Mouse (Mus musculus): ENCODE results near the gene Rpl39. TPM values are rescaled to one million over a fixed set of nuclear protein-coding genes. Genes with fewer than 3 reads are reported as not detected.

Rpl39 gene
- polyA plus RNA-seq (2015; fragmentation: Nextera tagmentation; extraction: Ambion mirVana): 405 and 591 TPM in 2 replicates

GRCm38 (mm10) chrX:37084927-37085660, at the start of gene Rpl39:
Gene Rpl39 (minus strand): TSS chrX:37085402.
- Histone ChIP-seq H3K27ac (peak within 1 kb of the TSS; percentile 88), H3K4me2 (peak within 1 kb of the TSS; percentile 50), H3K36me3 (peaks cover 4% of the 10 kb centered on the region; the same call in 1 of the 2 replicates), H3K4me3 (peak within 1 kb of the TSS; percentile 50), H3K9ac (peak within 1 kb of the TSS; percentile 49), H3K27me3 (no peaks in the 10 kb centered on the region), H3K4me1 (peaks cover 5% of the 10 kb centered on the region; the same call in 1 of the 2 replicates), H3K9me3 (no peaks in the 10 kb centered on the region)
- peak; percentile 91 for ATAC-seq (ENCODE audit: insufficient number of reproducible peaks, low FRiP score, low TSS enrichment, low read depth)
- 14% methylated on average over 38 of the region's 38 CpGs for WGBS

GRCm38 (mm10) chrX:37126671-37127358, 41.6 kb upstream of the Rpl39 start, which contains the start of gene Nkap:
Gene Nkap (plus strand): TSS chrX:37126795.
- no peaks in the 10 kb centered on the region for H3K9me3 ChIP-seq
- no peaks in the 10 kb centered on the region for H3K27me3 ChIP-seq
- 9% methylated on average over 58 of the region's 58 CpGs for WGBS
- H3K36me3 ChIP-seq: no peaks in the 10 kb centered on the region
- H3K4me3 ChIP-seq: peak within 1 kb of the TSS; percentile 59
- H3K27ac ChIP-seq: peak within 1 kb of the TSS; percentile 78
- ATAC-seq (ENCODE audit: insufficient number of reproducible peaks, low FRiP score, low TSS enrichment, low read depth): no peak
- H3K4me2 ChIP-seq: peak within 1 kb of the TSS; percentile 44
- H3K9ac ChIP-seq: peak within 1 kb of the TSS; percentile 44
- H3K4me1 ChIP-seq: peaks cover 2% of the 10 kb centered on the region; the same call in 1 of the 2 replicates

- H3K9ac ChIP-seq: no peak overlapping the region
- WGBS: 88% methylated on average over 7 of the region's 7 CpGs
Observed at GRCm38 (mm10) chrX:37125511-37125910, 40.3 kb upstream of the Rpl39 start.

GRCm38 (mm10) chrX:37120212-37120611, 35.0 kb upstream of the Rpl39 start:
- Histone ChIP-seq H3K36me3 (no peaks in the 10 kb centered on the region), H3K9ac (no peak overlapping the region), H3K4me2 (no peak overlapping the region), H3K9me3 (no peaks in the 10 kb centered on the region), H3K27ac (no peak overlapping the region), H3K4me1 (no peaks in the 10 kb centered on the region), H3K4me3 (no peak overlapping the region), H3K27me3 (0 out of 2 replicates have a peak, but pooled peaks cover 2% of the 10 kb centered on the region)
- ATAC-seq (ENCODE audit: insufficient number of reproducible peaks, low FRiP score, low TSS enrichment, low read depth): no peak
- 68% methylated on average over 5 of the region's 5 CpGs for WGBS

More at GRCm38 (mm10) chrX:37125511-37125910, 40.3 kb upstream of the Rpl39 start:
- Histone ChIP-seq H3K27ac (no peak overlapping the region), H3K27me3 (no peaks in the 10 kb centered on the region), H3K4me3 (no peak overlapping the region), H3K4me1 (peaks cover 2% of the 10 kb centered on the region; the same call in 1 of the 2 replicates), H3K4me2 (no peak overlapping the region), H3K9me3 (no peaks in the 10 kb centered on the region), H3K36me3 (no peaks in the 10 kb centered on the region)
- no peak for ATAC-seq (ENCODE audit: insufficient number of reproducible peaks, low FRiP score, low TSS enrichment, low read depth)

- H3K4me3 ChIP-seq: no peak overlapping the region
- no peaks in the 10 kb centered on the region for H3K36me3 ChIP-seq
- no peak overlapping the region for H3K9ac ChIP-seq
- no peaks in the 10 kb centered on the region for H3K9me3 ChIP-seq
- no peaks in the 10 kb centered on the region for H3K4me1 ChIP-seq
- 51% methylated on average over 3 of the region's 3 CpGs for WGBS
- H3K27me3 ChIP-seq: 0 out of 2 replicates have a peak, but pooled peaks cover 2% of the 10 kb centered on the region
- no peak for ATAC-seq (ENCODE audit: insufficient number of reproducible peaks, low FRiP score, low TSS enrichment, low read depth)
- no peak overlapping the region for H3K27ac ChIP-seq
- H3K4me2 ChIP-seq: no peak overlapping the region
Observed at GRCm38 (mm10) chrX:37119585-37119984, 34.4 kb upstream of the Rpl39 start.

- Histone ChIP-seq H3K4me2 (no peak overlapping the region), H3K27ac (no peak overlapping the region), H3K9ac (no peak overlapping the region), H3K4me1 (no peaks in the 10 kb centered on the region), H3K9me3 (no peaks in the 10 kb centered on the region), H3K27me3 (0 out of 2 replicates have a peak, but pooled peaks cover 2% of the 10 kb centered on the region), H3K4me3 (no peak overlapping the region), H3K36me3 (no peaks in the 10 kb centered on the region)
- WGBS: no CpG with 5 or more reads among the region's 5 CpGs
- ATAC-seq (ENCODE audit: insufficient number of reproducible peaks, low FRiP score, low TSS enrichment, low read depth): no peak
Observed at GRCm38 (mm10) chrX:37117085-37117484, 31.9 kb upstream of the Rpl39 start.

- Histone ChIP-seq H3K4me1 (no peaks in the 10 kb centered on the region), H3K9ac (no peak overlapping the region), H3K4me2 (no peak overlapping the region), H3K27ac (no peak overlapping the region), H3K4me3 (no peak overlapping the region), H3K27me3 (no peaks in the 10 kb centered on the region), H3K36me3 (no peaks in the 10 kb centered on the region), H3K9me3 (no peaks in the 10 kb centered on the region)
- no peak for ATAC-seq (ENCODE audit: insufficient number of reproducible peaks, low FRiP score, low TSS enrichment, low read depth)
- WGBS: 69% methylated on average over 4 of the region's 4 CpGs
Observed at GRCm38 (mm10) chrX:37110881-37111193, 25.6 kb upstream of the Rpl39 start.

- WGBS: 23% methylated on average over 30 of the region's 30 CpGs
- H3K4me3 ChIP-seq: peak within 1 kb of the TSS; percentile 57
- ATAC-seq (ENCODE audit: insufficient number of reproducible peaks, low FRiP score, low TSS enrichment, low read depth): peak; percentile 97
Observed at GRCm38 (mm10) chrX:37110193-37110880, 25.1 kb upstream of the Rpl39 start, which contains the start of gene Upf3b. Gene Upf3b (minus strand): TSS chrX:37110322.

GRCm38 (mm10) chrX:37109526-37110192, 24.5 kb upstream of the Rpl39 start:
- H3K27ac ChIP-seq: peak overlapping the region; percentile 80
- H3K4me1 ChIP-seq: no peaks in the 10 kb centered on the region
- WGBS: 20% methylated on average over 27 of the region's 27 CpGs

More at GRCm38 (mm10) chrX:37110193-37110880, 25.1 kb upstream of the Rpl39 start, which contains the start of gene Upf3b:
- peak within 1 kb of the TSS; percentile 80 for H3K27ac ChIP-seq
- H3K4me2 ChIP-seq: peak within 1 kb of the TSS; percentile 56
- no peaks in the 10 kb centered on the region for H3K27me3 ChIP-seq
- H3K9me3 ChIP-seq: no peaks in the 10 kb centered on the region
- H3K4me1 ChIP-seq: no peaks in the 10 kb centered on the region
- peak within 1 kb of the TSS; percentile 33; the same call in 1 of the 2 replicates for H3K9ac ChIP-seq
- no peaks in the 10 kb centered on the region for H3K36me3 ChIP-seq

GRCm38 (mm10) chrX:37103826-37104225, 18.6 kb upstream of the Rpl39 start:
- ATAC-seq (ENCODE audit: insufficient number of reproducible peaks, low FRiP score, low TSS enrichment, low read depth): no peak
- WGBS: 87% methylated on average over 2 of the region's 2 CpGs
- Histone ChIP-seq H3K9ac (no peak overlapping the region), H3K4me2 (no peak overlapping the region), H3K27ac (no peak overlapping the region), H3K27me3 (no peaks in the 10 kb centered on the region), H3K4me1 (no peaks in the 10 kb centered on the region), H3K4me3 (no peak overlapping the region), H3K9me3 (no peaks in the 10 kb centered on the region), H3K36me3 (no peaks in the 10 kb centered on the region)

More at GRCm38 (mm10) chrX:37109526-37110192, 24.5 kb upstream of the Rpl39 start:
- H3K4me3 ChIP-seq: peak overlapping the region; percentile 57
- H3K9ac ChIP-seq: peak overlapping the region; percentile 33; the same call in 1 of the 2 replicates
- no peaks in the 10 kb centered on the region for H3K36me3 ChIP-seq
- peak overlapping the region; percentile 56 for H3K4me2 ChIP-seq
- H3K9me3 ChIP-seq: no peaks in the 10 kb centered on the region
- H3K27me3 ChIP-seq: no peaks in the 10 kb centered on the region
- ATAC-seq (ENCODE audit: insufficient number of reproducible peaks, low FRiP score, low TSS enrichment, low read depth): peak; percentile 25; the same call in 1 of the 2 replicates

GRCm38 (mm10) chrX:37098681-37099080, 13.5 kb upstream of the Rpl39 start:
- Histone ChIP-seq H3K4me3 (no peak overlapping the region), H3K36me3 (peaks cover 5% of the 10 kb centered on the region; the same call in 1 of the 2 replicates), H3K27me3 (no peaks in the 10 kb centered on the region), H3K9me3 (no peaks in the 10 kb centered on the region), H3K4me2 (no peak overlapping the region), H3K9ac (no peak overlapping the region), H3K4me1 (no peaks in the 10 kb centered on the region), H3K27ac (no peak overlapping the region)
- ATAC-seq (ENCODE audit: insufficient number of reproducible peaks, low FRiP score, low TSS enrichment, low read depth): no peak
- WGBS: 86% methylated on average over 3 of the region's 3 CpGs
